Mouse (Mus musculus): Measurements from ENCODE around the gene Mrpl44. TPM values are rescaled to one million over a fixed set of nuclear protein-coding genes. Genes with fewer than 3 reads are reported as not detected.

The Mrpl44 gene
- total RNA-seq, 2 experiments from 2014 or later: 35.5 to 36.4 TPM

DNA sequence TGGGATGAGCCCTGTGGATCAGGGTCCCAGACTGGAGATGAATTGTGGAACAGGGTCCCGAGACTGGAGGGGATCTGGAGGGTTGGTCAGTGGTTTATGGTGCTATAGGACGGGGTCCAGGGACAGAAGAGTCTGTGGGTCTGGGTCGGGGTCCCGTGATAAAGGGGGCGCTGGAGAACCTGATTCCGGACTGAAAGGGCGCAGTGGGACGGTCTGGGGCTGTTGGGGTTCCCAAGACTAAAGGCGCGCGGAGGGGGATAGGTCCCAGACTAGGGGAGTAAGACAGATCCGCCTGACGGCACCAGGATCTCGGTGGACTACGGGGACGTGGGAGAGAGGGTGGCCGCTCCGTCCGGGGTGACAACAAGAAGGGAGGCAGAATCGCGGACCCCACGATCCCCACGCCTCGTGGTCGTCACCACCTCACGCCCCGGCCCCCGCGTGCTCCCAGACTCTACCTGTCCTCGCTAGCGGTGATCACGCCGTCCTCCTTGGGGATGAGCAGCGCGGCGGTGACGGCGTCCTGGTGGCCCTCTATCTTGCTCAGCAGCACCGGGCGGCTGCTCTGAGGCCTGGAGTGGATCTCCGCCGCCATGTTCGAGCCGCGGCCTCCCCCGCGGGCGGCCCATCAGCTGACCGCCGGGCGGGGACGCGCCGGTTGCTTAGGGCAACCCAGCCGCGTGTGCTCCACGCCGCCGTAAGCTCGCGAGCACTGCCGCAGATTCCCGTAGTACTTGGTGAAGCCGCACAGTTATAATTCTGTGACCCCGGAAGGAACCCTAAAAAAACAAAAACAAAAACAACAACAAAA, 14.5 kb upstream of the Mrpl44 start:
- DNase-seq: peak; percentile 85
- intact Hi-C loops (cut with DNase I; ENCODE audit: low total_unique reads): no loop called here

DNA sequence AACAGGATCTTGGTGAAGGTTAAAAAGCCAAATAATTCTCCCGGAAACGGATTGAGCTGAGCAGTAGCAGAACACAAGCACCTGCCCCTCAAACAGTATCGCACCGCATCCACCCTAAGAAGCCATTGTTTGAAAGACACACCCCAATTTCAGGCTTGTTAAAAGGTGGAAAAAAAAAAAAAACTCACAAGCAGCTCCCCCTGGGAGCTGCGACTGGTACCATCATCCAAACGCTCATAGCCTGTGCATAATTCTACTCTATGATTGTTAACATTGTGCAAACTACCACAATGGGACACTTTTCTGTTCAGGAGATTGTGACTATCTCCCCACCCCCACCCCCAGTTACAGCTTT, 13.9 kb upstream of the Mrpl44 start:
- intact Hi-C loops (cut with DNase I; ENCODE audit: low total_unique reads): no loop called here

DNA sequence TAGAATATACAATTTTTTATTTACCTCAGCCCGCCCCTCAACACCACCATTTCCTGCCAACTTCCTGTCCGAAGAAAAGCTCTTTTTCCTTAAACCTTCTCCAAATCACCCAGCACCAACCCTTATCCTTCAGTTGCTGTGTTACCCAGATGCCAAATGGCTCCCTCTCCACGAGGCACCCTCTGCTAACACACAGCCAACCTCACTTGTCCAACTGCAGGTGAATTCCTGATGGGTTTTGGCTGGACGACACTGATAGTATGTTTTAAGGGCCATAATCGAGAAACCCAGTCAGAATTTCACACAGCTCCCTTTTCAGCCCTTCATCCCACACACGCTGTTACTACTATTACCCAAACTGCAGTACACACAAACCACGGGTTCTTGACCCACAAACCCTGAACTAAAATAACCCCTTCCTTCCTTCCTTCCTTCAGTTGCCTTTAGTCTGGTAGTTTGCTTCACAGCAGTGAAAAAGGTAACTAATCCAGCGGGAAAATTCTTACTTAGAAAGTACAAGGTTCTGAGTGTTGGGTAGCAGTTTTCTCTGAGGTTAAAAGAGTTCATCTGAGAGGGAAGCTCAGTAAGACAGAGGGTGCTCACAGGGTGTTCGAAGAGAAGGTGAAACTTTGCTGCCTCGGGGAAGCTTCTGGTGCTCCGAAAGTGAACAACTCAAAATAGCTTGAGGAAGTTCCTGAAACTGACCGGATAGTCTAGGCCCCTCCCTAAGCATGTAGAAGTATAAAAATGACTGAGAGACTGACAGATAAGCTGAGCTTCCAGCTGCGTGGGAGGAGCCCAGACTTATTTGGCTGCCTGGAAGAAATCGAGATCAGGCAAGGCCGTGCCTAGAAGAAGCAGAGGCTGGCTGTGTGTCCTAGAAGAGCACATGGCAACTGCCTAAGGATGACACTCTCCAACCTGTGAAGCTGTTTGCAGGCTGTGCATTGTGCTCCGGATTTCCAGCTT, 13.3 kb upstream of the Mrpl44 start:
- no peak for DNase-seq
- intact Hi-C loops (cut with DNase I; ENCODE audit: low total_unique reads): no loop called here

More for the DNA sequence above, 13.9 kb upstream of the Mrpl44 start:
- DNase-seq: no peak

DNA sequence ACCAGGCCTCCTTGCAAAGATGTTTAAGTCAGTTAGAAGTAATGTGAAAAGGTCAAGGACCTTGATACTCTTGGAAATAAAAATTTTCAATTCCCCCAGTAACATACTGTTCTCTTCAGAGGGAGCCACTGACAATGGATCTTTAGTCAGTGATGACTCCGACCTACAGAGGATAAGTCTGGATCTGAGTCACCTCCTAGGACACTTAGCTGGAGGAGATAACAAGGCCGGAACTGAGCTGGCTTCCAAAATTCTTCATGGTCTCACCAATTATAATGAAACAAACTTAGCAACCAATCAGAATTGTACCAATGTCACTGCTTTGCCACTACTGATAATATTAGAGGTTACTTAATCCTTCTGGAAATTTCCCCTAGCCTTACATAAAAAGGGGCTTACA, 11.8 kb upstream of the Mrpl44 start:
- intact Hi-C loops (cut with DNase I; ENCODE audit: low total_unique reads): no loop called here
- no peak for DNase-seq

DNA sequence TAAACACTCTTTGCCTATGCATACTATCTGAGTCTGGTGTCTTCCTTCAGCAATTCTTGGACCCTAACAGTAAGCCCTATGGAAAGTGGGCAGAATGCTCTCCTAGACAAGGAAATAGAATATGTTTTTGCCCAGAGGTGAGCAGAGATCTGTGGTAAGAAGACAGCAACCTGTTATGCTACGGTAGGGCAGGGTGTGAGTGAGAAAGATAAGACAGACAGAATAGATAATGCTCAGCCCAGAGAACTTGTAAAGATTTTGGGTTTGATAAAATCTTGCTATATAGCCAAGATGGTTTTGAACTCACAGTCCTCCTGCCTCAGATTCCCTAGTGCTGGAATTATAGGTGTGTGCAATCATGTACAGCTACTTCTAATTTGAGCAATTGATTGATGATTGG, 11.3 kb upstream of the Mrpl44 start:
- intact Hi-C loops (cut with DNase I; ENCODE audit: low total_unique reads): no loop called here
- no peak for DNase-seq

DNA sequence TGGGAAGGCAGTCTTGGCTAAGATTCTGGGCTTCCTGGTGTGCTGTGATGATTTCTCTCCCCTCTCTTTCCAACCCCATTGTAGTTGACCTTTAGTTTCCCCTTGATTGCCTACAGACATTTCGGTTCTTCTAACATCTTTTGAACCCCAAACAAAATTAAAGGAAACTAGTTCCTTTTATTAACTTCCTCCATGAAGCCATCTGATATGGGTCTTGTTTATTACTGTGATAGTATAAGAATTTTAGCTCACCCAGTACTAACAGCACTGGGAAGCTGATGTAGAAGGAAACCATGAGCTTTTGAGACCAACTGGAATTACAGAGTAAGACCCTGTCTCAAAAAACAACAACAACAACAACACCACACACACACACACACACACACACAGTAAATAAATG, 7.6 kb upstream of the Mrpl44 start:
- no peak for DNase-seq
- intact Hi-C loops (cut with DNase I; ENCODE audit: low total_unique reads): no loop called here

DNA sequence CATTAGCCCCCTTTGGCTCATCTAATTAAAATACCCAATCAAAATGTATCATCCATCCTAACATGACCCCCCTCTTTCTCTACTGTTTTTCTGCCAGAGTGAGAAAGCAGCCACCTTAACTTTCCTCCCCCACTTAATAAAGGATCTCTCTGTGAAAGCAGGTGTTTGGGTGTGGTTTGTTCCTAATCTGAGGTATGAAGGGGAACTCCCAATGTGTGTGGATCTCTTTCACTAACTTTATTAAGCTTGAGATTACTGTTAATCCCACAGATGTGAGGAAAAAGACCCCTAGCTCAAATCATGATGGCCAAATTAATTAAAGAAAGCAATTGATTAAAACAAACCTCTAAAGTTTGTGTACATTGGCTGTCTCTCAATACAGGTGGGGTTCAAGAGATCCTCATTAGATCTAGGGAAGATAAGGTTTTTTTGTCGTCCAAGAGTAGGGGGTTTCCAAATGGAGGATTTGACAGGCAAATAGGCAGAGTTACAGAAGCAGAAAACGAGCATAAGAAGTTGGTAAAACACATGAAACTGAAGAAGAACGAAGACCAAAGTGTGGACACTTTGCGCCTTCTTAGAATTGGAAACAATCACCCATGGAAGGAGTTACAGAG, 1.5 kb upstream of the Mrpl44 start:
- intact Hi-C loops (cut with DNase I; ENCODE audit: low total_unique reads): no loop called here

DNA sequence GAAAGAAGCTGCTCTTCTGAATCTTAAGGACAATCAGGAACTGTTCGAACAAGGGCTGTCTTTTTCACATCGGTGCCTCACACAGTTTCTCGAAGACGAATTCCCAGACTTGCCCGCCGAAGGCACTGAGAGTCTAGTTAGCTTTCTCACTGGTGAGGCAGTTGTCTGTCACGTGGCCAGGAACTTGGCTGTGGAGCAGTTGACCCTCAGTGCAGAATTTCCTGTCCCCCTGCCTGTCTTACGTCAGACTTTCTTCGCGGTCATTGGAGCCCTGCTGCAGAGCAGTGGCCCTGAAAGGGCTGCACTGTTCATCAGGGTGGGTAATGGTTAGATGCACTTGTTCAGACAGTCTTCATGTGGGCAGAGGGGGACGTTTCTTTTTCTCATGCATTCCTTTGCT, 2.2 kb downstream of the Mrpl44 start:
- DNase-seq: no peak
- intact Hi-C loops (cut with DNase I; ENCODE audit: low total_unique reads): no loop called here

More for the DNA sequence above, 1.5 kb upstream of the Mrpl44 start:
- DNase-seq: no peak

DNA sequence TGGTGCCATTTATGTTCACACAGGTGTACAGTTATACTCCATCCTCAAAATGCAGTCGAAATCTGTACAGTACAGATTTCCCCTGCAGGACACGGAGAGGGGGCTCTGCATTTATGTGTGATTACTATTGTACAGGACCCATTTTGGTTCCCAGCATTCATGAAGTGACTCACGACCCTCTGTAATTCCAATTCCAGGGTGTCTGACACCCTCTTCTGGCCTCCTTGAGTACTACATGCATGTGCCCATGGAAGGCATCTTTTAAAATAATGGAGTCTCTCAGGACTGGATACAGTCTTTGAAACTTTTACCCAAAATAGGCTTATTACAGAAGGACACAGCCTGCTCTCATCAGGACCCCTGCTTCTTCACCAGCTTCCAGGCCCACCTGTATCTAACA, 6.6 kb downstream of the Mrpl44 start:
- intact Hi-C loops (cut with DNase I; ENCODE audit: low total_unique reads): loop anchor here (10.0 kb wide), 1 partner anchor 392 kb away; no protein-coding TSS in a partner anchor
- DNase-seq: no peak

DNA sequence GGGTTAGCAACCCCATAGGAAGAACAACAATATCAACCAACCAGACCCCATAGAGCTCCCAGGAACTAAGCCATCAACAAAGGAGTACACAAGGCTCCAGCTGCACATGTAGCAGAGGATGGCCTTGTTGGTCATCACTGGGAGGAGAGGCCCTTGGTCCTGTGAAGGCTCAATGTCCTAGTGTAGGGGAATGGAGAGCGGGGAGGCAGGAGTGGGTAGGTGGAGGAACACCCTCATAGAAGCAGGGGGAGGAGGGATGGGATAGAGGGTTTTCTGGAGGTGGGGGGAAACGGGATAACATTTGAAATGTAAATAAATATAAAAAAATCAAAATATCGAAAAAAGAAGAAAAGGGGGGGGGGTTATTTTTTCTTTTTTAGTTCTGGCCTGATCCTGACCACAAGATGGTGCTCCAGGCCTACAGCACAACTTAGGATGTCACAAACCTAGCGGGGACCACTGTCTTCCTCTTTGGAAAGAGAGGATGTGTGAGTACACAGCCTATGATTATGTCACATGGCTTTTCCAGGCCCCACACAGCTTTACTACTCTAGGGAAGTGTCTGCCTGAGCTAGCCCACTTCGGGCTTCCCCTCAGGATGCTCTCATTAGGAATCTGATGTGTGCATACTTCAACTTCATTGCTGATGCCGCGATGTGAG, 10.6 kb downstream of the Mrpl44 start:
- peak; percentile 26 for DNase-seq
- intact Hi-C loops (cut with DNase I; ENCODE audit: low total_unique reads): loop anchor here (5.0 to 10.0 kb wide), 2 partner anchors 321 to 388 kb away; no protein-coding TSS in a partner anchor

DNA sequence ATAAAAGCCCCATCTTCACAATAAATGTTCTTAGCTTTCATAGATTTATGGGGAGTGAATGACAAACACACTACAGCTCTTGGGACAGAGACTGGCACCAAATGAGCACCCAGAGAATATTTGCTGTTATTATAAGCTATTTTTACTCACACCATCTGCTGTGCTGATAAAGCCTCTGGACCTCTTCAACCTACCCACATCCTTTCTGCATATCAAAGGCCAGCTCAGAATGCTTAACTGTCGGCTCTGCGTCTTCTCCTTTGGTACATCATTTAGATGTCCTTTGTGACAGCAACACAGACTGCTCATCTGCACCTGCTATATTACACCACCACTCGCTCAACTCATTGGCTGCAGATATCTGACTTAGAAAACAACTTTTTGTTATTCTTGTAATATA, 21.3 kb downstream of the Mrpl44 start:
- intact Hi-C loops (cut with DNase I; ENCODE audit: low total_unique reads): no loop called here
- no peak for DNase-seq

DNA sequence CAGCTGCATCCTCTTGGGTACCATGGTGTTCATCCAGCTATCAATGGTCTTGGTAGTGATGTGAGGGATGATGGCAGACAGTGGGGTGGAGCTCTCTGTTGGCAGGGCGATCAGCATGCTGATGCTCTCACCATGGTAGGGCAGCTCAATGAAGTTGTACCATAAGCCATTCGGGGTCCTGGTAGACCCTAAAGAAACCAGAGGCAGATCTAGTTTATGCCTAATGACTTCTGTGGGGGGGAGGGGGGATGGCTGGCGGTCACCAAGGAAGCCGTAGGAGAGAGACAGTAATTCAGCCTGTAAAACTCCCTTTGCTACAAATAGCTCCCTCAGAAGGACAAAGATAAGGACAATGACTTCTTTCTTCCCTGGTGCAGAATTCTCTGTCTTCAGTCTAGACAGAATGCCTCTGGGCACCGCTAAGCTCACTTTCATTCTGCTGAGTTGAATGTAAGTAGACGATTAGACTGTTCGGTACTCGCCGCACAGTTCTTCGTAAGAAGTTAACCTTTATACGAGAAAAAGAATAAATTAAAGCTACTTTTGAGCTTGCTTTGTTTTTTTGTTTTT, 27.1 kb downstream of the Mrpl44 start:
- intact Hi-C loops (cut with DNase I; ENCODE audit: low total_unique reads): loop anchor here (2.0 kb wide), 1 partner anchor 54 kb away; no protein-coding TSS in a partner anchor
- no peak for DNase-seq

DNA sequence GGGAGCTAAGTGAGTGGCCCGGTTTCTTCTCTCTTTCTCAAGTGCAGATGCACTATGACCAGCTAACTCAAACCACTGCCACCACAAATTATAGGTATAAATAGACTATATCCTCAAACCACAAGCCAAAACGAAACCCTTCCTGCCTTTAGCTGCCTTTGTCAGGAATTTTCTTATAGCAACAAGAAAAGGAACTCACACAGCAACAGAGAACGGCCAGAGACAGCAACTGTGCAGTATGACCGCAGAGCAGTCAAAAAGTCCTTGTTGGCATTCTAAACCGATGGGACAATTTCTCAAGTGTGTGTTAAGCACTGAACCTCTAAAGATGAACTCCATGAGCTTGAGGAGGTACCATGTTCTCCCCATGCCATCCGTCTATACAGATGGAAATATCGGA, 27.8 kb downstream of the Mrpl44 start:
- intact Hi-C loops (cut with DNase I; ENCODE audit: low total_unique reads): loop anchor here (2.0 kb wide), 1 partner anchor 55 kb away; no protein-coding TSS in a partner anchor

DNA sequence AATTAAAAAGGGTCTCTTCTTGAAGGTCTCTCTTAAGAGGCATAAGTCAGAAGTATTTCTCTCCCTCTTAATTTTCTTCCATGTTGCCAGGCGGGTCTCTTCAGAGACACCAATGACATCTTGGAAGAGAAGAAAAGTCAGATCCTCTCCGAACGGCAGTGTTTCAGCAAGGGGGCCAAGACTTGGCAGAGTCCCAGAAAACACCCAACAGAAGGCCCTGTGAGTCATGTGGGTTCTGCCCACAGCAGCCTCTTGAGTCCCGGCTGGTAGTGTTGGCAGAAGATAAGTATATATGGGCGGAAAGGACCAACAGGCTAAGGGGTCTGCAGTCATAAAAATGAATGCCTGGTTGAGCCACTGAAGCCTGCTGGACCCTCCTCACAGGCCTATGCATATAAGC, 31.0 kb downstream of the Mrpl44 start:
- intact Hi-C loops (cut with DNase I; ENCODE audit: low total_unique reads): no loop called here
- DNase-seq: no peak

More for the DNA sequence above, 27.8 kb downstream of the Mrpl44 start:
- no peak for DNase-seq

DNA sequence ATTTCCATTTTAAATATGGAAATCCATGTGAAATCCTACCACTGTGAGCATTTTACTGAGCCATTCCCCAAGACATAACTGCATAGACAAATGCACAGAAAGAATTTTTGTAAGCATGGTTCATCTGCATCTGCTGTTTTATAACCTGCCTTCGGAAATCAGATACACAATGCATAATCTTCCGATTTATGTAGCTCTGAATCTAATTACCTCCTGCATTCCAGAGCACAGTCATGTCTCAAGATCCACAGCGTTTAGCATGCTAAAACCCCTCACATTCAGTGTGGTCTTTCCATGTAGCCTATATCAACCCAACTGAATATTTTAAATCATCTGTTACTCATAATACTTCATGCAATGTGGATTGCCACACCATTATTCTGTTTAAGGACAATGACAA, 33.6 kb downstream of the Mrpl44 start:
- DNase-seq: no peak
- intact Hi-C loops (cut with DNase I; ENCODE audit: low total_unique reads): no loop called here

DNA sequence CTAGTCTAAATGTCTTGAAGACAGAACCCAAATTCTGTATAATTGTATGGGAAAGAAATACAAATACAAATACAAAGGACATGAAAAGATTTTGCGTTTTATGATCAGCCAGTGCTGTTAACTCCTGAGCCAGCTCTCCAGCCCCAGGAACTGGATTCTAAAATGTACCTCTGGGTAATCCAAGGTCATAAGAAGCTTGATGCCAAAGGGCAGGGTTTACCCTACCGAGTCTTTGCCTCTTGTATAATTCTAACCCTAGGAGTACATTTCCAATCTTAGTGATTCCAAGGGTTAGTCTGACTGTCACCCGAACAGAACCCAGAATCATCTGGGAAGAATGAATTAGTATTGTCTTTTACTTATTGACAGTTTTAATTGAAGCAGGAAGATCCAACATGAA, 39.6 kb downstream of the Mrpl44 start:
- intact Hi-C loops (cut with DNase I; ENCODE audit: low total_unique reads): no loop called here

DNA sequence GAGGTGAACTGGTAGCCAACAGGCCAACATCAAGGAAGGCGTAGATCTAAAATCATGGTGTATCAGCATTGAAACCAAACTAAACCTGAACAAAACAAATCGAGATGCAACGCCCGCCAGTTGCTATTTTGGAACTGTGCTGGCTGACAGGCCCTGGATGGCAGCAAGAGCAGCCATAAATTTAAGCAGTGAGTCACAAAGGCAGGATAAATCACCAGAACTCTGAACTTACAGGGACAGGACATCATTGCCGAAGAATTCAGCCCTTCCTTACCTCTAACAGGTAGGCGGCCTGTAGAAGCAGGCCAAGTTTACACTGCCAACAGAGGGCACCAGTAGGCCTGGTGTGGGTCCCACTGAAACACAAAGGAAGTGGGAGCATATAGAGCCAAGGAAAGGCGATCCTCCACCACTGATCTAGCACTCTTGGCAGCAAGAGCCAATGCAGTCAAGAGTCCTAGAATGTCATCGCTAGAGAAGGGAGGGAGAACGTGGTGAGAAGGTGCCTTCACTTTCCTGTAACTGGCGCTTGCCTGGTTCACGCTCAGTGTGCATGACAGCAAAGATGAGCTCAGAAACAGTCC, 43.6 kb downstream of the Mrpl44 start:
- intact Hi-C loops (cut with DNase I; ENCODE audit: low total_unique reads): no loop called here
- no peak for DNase-seq

More for the DNA sequence above, 39.6 kb downstream of the Mrpl44 start:
- DNase-seq: no peak

DNA sequence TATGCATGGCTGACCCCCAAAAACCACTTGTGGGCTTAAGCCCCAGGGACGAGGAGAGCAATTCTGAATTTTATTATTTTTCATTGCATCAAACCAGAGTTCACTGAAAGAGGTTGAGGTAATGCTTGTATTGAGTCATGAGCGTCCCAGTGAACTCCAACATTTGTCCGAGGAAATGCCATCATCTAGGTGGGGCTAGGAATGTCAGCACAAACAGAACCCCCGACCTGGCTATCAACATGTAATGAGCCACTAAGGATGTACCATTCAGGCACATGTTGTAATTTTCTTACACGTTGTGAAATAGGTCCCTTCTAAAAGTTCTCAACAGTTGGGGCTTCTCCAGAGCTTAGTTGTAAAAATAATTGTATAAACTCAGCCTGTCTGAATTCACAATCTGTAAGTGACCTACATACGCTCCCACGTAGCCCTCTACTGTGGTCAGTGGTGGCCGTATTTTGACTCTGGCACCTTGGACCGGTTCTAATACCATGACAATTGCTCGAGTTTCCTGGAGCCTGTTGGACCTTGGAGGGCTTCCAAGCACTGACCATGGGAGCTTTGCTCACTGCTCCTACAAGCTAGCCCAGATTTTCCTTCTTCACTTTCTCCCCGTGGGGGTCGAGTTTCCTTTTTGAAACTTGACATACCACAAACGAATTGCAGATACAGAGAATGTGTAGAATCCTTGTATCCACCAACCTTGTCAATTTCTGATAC, 47.1 kb downstream of the Mrpl44 start:
- peak; percentile 79 for DNase-seq
- intact Hi-C loops (cut with DNase I; ENCODE audit: low total_unique reads): no loop called here

Measured in gastrocnemius, postnatal 14 days (tissue).